Mouse (Mus musculus) midbrain, embryonic 14.5 days (tissue): ENCODE measurements around the gene Irak1. TPM values are rescaled to one million over a fixed set of nuclear protein-coding genes. Genes with fewer than 3 reads are reported as not detected.

Experiments
- ATAC-seq: fragments of 200-750 bp; cut with Nextera tagmentation; 2 replicates; pipeline ENCODE4 v1.8.0; 2017; ENCODE audit warnings: moderate number of reproducible peaks, moderate library complexity; ENCODE audit not compliant: low FRiP score, low TSS enrichment
- DNase-seq: peaks from one replicate; pipeline ENCODE4 v3.0.0-alpha.2; 2015
- H3K27ac ChIP-seq: fragments of 300-500 bp; sonication (generic); replicated peaks from 2 replicates; pipeline ENCODE4 v1.5.1; 2014; ENCODE audit warnings: mild to moderate bottlenecking, low read depth, low read length, moderate library complexity
- H3K27me3 ChIP-seq: fragments of 300-500 bp; sonication (generic); 2 replicates; pipeline ENCODE4 v1.6.1; 2014; ENCODE audit warnings: low read length, control low read depth, mixed read lengths; ENCODE audit not compliant: control insufficient read depth, insufficient read depth
- H3K36me3 ChIP-seq: fragments of 300-500 bp; sonication (generic); 2 replicates; pipeline ENCODE4 v1.6.1; 2014; ENCODE audit warnings: low read length, control low read depth; ENCODE audit not compliant: control insufficient read depth, insufficient read depth
- H3K4me1 ChIP-seq: fragments of 300-500 bp; sonication (generic); 2 replicates; pipeline ENCODE4 v1.6.1; 2014; ENCODE audit warnings: mild to moderate bottlenecking, antibody characterized with exemption, low read length, control low read depth; ENCODE audit not compliant: control insufficient read depth, insufficient read depth
- H3K4me2 ChIP-seq: fragments of 300-500 bp; sonication (generic); 2 replicates; pipeline ENCODE4 v1.6.1; 2014; ENCODE audit warnings: mild to moderate bottlenecking, low read length, moderate library complexity
- H3K4me3 ChIP-seq: fragments of 300-500 bp; sonication (generic); replicated peaks from 2 replicates; pipeline ENCODE4 v1.5.1; 2014; ENCODE audit warnings: low read depth, low read length
- H3K9ac ChIP-seq: fragments of 300-500 bp; sonication (generic); replicated peaks from 2 replicates; pipeline ENCODE4 v1.6.1; 2014; ENCODE audit warnings: mild to moderate bottlenecking, low read length, moderate library complexity
- H3K9me3 ChIP-seq: fragments of 300-500 bp; sonication (generic); 2 replicates; pipeline ENCODE4 v1.6.1; 2016; ENCODE audit warnings: low read length, control low read depth, mixed read lengths; ENCODE audit not compliant: control insufficient read depth
- WGBS: fragments of 180-500 bp; shearing (Covaris S2); extraction: QIAGEN DNeasy Blood & Tissue Kit; methylation state at CpG from one replicate; pipeline ENCODE4 v1.1.7; 2014; 5-methylcytosine and 5-hydroxymethylcytosine counted together
- polyA plus RNA-seq: library from polyadenylated mRNA; unstranded; fragments of >200 nt; fragmentation: Nextera tagmentation; extraction: Ambion mirVana; gene quantifications from 2 replicates; pipeline ENCODE4 v1.2.1, GENCODE M21; 2014

Gene Irak1
- polyA plus RNA-seq, 1 experiment from 2014 or later, result 28.6 TPM

- Histone ChIP-seq H3K9ac (no peak overlapping the region), H3K9me3 (no peaks in the 10 kb centered on the region), H3K4me2 (no peak overlapping the region), H3K27ac (no peak overlapping the region), H3K4me3 (no peak overlapping the region), H3K36me3 (no peaks in the 10 kb centered on the region), H3K4me1 (no peaks in the 10 kb centered on the region), H3K27me3 (no peaks in the 10 kb centered on the region)
- DNase-seq, result peak; percentile 7
- WGBS, result 30% methylated on average over 8 of the region's 8 CpGs
- no peak for ATAC-seq
Observed at GRCm38 (mm10) chrX:74008063-74008462, 15.7 kb downstream of the Irak1 start.

- H3K36me3 ChIP-seq, result no peaks in the 10 kb centered on the region
- no peaks in the 10 kb centered on the region for H3K4me1 ChIP-seq
- no peak overlapping the region for H3K4me3 ChIP-seq
- WGBS, result 66% methylated on average over 21 of the region's 21 CpGs
- H3K9me3 ChIP-seq, result no peaks in the 10 kb centered on the region
- H3K27ac ChIP-seq, result no peak overlapping the region
- no peaks in the 10 kb centered on the region for H3K27me3 ChIP-seq
- no peak overlapping the region for H3K9ac ChIP-seq
- DNase-seq (peak; percentile 33), ATAC-seq (no peak)
- no peak overlapping the region for H3K4me2 ChIP-seq
Observed at GRCm38 (mm10) chrX:74006401-74006800, 17.3 kb downstream of the Irak1 start.

GRCm38 (mm10) chrX:74003644-74004043 is 20.1 kb downstream of the Irak1 start:
- no peak overlapping the region for H3K4me3 ChIP-seq
- 0 out of 2 replicates have a peak, but pooled peaks cover 4% of the 10 kb centered on the region for H3K4me1 ChIP-seq
- H3K9ac ChIP-seq, result no peak overlapping the region
- no peaks in the 10 kb centered on the region for H3K27me3 ChIP-seq
- no peak for ATAC-seq
- WGBS, result 71% methylated on average over 2 of the region's 2 CpGs
- no peak for DNase-seq
- no peak overlapping the region for H3K27ac ChIP-seq
- no peaks in the 10 kb centered on the region for H3K9me3 ChIP-seq
- H3K36me3 ChIP-seq, result no peaks in the 10 kb centered on the region
- H3K4me2 ChIP-seq, result no peak overlapping the region

DNA sequence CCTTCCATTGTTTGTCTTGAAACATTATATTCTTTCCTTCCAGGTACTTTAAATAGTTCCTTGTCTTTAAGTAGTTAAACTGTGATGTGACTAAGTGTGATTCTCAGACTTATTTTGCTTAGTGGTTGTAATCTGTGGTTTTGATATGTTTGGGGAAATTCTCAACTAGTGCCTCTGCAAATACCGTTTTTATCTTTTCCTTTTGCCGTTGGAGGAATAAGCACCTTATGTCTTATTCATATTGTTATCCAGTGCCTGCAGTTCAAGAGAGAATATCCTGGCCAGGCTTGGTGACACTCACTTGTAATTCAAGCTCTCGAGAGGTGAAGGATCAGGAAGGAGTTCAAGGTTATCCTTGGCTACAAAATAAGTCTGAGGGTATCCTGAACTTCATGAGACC is 22.7 kb downstream of the Irak1 start:
- WGBS, result 84% methylated on average over 3 of the region's 3 CpGs
- no peak overlapping the region for H3K9ac ChIP-seq

GRCm38 (mm10) chrX:73998911-73999869 is 24.5 kb downstream of the Irak1 start:
- Histone ChIP-seq H3K36me3 (no peaks in the 10 kb centered on the region), H3K27ac (peak overlapping the region; percentile 75), H3K27me3 (no peaks in the 10 kb centered on the region), H3K9me3 (no peaks in the 10 kb centered on the region), H3K4me2 (peak overlapping the region; percentile 36), H3K4me1 (0 out of 2 replicates have a peak, but pooled peaks cover 5% of the 10 kb centered on the region), H3K4me3 (0 out of 2 replicates have a peak overlapping the region, but pooled peaks have one; percentile 0), H3K9ac (no peak overlapping the region)
- 22% methylated on average over 8 of the region's 8 CpGs for WGBS
- ATAC-seq (peak; percentile 60; the same call in 1 of the 2 replicates), DNase-seq (peak; percentile 82)

More for the DNA sequence above, 22.7 kb downstream of the Irak1 start:
- Histone ChIP-seq H3K4me2 (no peak overlapping the region), H3K4me3 (no peak overlapping the region), H3K27ac (no peak overlapping the region), H3K36me3 (no peaks in the 10 kb centered on the region), H3K9me3 (no peaks in the 10 kb centered on the region), H3K4me1 (0 out of 2 replicates have a peak, but pooled peaks cover 5% of the 10 kb centered on the region), H3K27me3 (no peaks in the 10 kb centered on the region)
- DNase-seq (no peak), ATAC-seq (no peak)

DNA sequence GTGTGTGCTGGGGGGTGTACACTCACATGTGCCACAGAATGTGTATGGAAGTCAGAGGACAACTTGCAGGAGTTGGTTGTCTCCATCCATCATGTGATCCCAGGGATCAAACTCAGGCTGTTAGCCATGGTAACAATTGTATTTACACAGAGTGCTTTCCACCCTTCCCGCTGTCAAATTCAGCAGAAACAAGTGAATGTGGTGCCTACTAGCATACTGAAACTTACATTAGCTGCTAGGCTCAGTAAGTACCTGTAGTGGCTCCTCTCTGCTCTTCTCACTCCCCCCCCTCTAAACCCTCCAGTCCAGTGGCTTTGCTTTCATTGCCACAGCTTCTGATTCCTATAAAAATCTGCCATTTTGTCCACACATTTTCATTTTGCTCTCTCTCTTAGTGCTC is 45.9 kb downstream of the Irak1 start:
- Histone ChIP-seq H3K4me3 (no peak overlapping the region), H3K36me3 (no peaks in the 10 kb centered on the region), H3K9me3 (no peaks in the 10 kb centered on the region), H3K27me3 (no peaks in the 10 kb centered on the region), H3K4me2 (no peak overlapping the region), H3K9ac (no peak overlapping the region), H3K4me1 (no peaks in the 10 kb centered on the region), H3K27ac (no peak overlapping the region)
- WGBS, result 76% methylated on average over 1 of the region's 1 CpGs
- ATAC-seq (no peak), DNase-seq (no peak)

DNA sequence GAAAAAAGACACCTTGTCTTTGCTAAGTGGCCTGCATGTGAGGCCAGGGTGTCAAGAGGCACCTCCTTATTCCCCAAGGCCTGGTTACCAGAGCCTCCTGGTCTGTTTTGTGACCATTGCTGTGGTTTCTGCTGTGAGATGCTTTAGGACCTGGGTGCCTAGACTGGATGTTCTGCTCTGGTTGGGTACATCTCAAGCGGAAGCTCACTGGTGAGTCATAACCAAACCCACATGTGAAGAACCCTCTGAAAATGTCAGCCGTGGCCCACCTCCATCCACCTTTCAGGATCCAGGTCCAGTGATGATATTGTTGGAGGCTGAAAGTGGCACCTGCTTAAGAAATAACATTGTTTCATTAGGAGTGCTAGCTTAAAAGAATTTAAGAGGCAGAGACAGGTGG is 47.4 kb downstream of the Irak1 start:
- H3K9ac ChIP-seq, result no peak overlapping the region
- H3K9me3 ChIP-seq, result no peaks in the 10 kb centered on the region
- no peaks in the 10 kb centered on the region for H3K4me1 ChIP-seq
- no peaks in the 10 kb centered on the region for H3K36me3 ChIP-seq
- DNase-seq, result no peak
- 86% methylated on average over 2 of the region's 2 CpGs for WGBS
- no peaks in the 10 kb centered on the region for H3K27me3 ChIP-seq
- no peak overlapping the region for H3K4me2 ChIP-seq
- ATAC-seq, result no peak
- no peak overlapping the region for H3K27ac ChIP-seq
- H3K4me3 ChIP-seq, result no peak overlapping the region

DNA sequence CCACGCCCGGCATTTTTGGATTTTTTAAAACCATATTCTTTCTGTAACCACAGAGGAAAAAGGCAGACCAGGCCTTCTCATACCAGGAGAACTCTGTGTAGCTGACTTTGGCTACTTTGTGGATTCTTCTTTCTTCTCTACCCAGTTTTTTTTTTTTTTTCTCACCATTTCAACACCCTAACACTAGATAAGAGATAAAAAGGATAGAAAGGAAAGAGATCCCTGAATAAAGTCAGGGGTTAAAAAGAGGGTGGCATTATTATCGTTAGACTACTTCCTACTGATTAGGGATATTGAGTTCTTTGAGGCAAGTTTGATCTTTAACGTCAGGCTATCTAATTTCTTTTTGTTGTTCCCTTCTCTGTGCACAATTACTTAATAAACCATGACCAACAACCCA is 50.9 kb downstream of the Irak1 start:
- DNase-seq, result no peak
- Histone ChIP-seq H3K4me1 (no peaks in the 10 kb centered on the region), H3K9ac (no peak overlapping the region), H3K27me3 (no peaks in the 10 kb centered on the region), H3K27ac (no peak overlapping the region), H3K4me3 (no peak overlapping the region), H3K36me3 (no peaks in the 10 kb centered on the region), H3K9me3 (no peaks in the 10 kb centered on the region), H3K4me2 (no peak overlapping the region)
- no peak for ATAC-seq
- 83% methylated on average over 4 of the region's 4 CpGs for WGBS

GRCm38 (mm10) chrX:73970781-73971180 is 52.9 kb downstream of the Irak1 start:
- Histone ChIP-seq H3K4me2 (no peak overlapping the region), H3K9ac (no peak overlapping the region), H3K4me3 (no peak overlapping the region), H3K9me3 (no peaks in the 10 kb centered on the region), H3K27me3 (no peaks in the 10 kb centered on the region), H3K27ac (no peak overlapping the region), H3K36me3 (no peaks in the 10 kb centered on the region), H3K4me1 (no peaks in the 10 kb centered on the region)
- no peak for DNase-seq
- no peak for ATAC-seq
